Mouse (Mus musculus) Patski (cell line): ENCODE data around the gene Ubtd2. TPM values are rescaled to one million over a fixed set of nuclear protein-coding genes. Genes with fewer than 3 reads are reported as not detected.

Experiments
- ATAC-seq: fragments of 100-300 bp; one replicate; pipeline ENCODE4 v1.8.0; 2021
- CTCF ChIA-PET: fragments of 350-600 bp; sonication (Branson Sonifier 250); formaldehyde crosslinking; loops from one replicate; lab custom pipeline; 2022; ENCODE audit warnings: inconsistent platforms; lab: Charles Lee
- POLR2A ChIA-PET: fragments of 350-600 bp; sonication (Branson Sonifier 250); formaldehyde crosslinking; loops from one replicate; lab custom pipeline; 2022; ENCODE audit warnings: antibody characterized with exemption, inconsistent platforms; lab: Charles Lee
- DNase-seq: peaks from one replicate; pipeline ENCODE4 v3.0.0-alpha.2; 2011; ENCODE audit warnings: low read depth, low spot score
- H3K27me3 ChIP-seq: fragments of 371-371 bp; one replicate; pipeline ENCODE4 v1.5.1; 2021
- CTCF ChIP-seq: fragments of 100-300 bp; IDR thresholded peaks from one replicate; pipeline ENCODE4 v1.5.1; 2021
- in situ Hi-C: fragments of 300-500 bp; cut with MboI; formaldehyde crosslinking; loops from 3 replicates; pipeline ENCODE4 v1.11.1; 2018; ENCODE audit warnings: low pct_unique_long_range_greater_than_20kb, mixed read lengths
- polyA plus RNA-seq: library from polyadenylated mRNA; unstranded; gene quantifications from one replicate; pipeline ENCODE4 v1.2.3, GENCODE M21; 2021

Ubtd2 gene
- polyA plus RNA-seq, 1 experiment from 2014 or later, result 22.4 TPM

GRCm38 (mm10) chr11:32516091-32516490 lies 60.9 kb downstream of the Ubtd2 start:
- POLR2A ChIA-PET, result no interaction called here
- in situ Hi-C loops, result no loop called here

GRCm38 (mm10) chr11:32516916-32517712 lies 61.9 kb downstream of the Ubtd2 start:
- CTCF ChIA-PET, result interaction anchor here (1.5 kb wide), 1 partner anchor 9 kb away, joined by 5 read pairs; no protein-coding TSS in a partner anchor
- TF ChIP-seq CTCF, result no peak
- in situ Hi-C loops, result no loop called here
- no peaks in the 10 kb centered on the region for H3K27me3 ChIP-seq
- ATAC-seq (no peak), DNase-seq (no peak)
- POLR2A ChIA-PET, result interaction anchor here (0.9 kb wide), 1 partner anchor 15 kb away, joined by 3 read pairs; no protein-coding TSS in a partner anchor

More at GRCm38 (mm10) chr11:32516091-32516490, 60.9 kb downstream of the Ubtd2 start:
- DNase-seq (no peak), ATAC-seq (no peak)
- CTCF ChIA-PET, result no interaction called here
- TF ChIP-seq CTCF, result no peak
- no peaks in the 10 kb centered on the region for H3K27me3 ChIP-seq

- TF ChIP-seq CTCF, result no peak
- ATAC-seq (no peak), DNase-seq (no peak)
- ChIA-PET CTCF (no interaction called here), POLR2A (no interaction called here)
- in situ Hi-C loops, result no loop called here
- no peaks in the 10 kb centered on the region for H3K27me3 ChIP-seq
Measured at GRCm38 (mm10) chr11:32518770-32519169, 63.6 kb downstream of the Ubtd2 start.

GRCm38 (mm10) chr11:32519354-32519753 lies 64.2 kb downstream of the Ubtd2 start:
- in situ Hi-C loops, result no loop called here
- no peak for TF ChIP-seq CTCF
- no peaks in the 10 kb centered on the region for H3K27me3 ChIP-seq
- POLR2A ChIA-PET, result no interaction called here
- no peak for DNase-seq
- ATAC-seq, result no peak
- CTCF ChIA-PET, result no interaction called here

GRCm38 (mm10) chr11:32521246-32521645 lies 66.1 kb downstream of the Ubtd2 start:
- no peak for DNase-seq
- CTCF ChIA-PET, result interaction anchor here (1.2 kb wide), 2 partner anchors 70 to 71 kb away, joined by 3 read pairs; no protein-coding TSS in a partner anchor

GRCm38 (mm10) chr11:32524122-32524920 lies 69.2 kb downstream of the Ubtd2 start:
- DNase-seq (no peak), ATAC-seq (no peak)
- ChIA-PET CTCF (interaction anchor here (2.0 kb wide), 1 partner anchor 11 kb away, joined by 4 read pairs; no protein-coding TSS in a partner anchor), POLR2A (interaction anchor here (0.6 to 1.1 kb wide), 2 partner anchors 9 to 45 kb away, joined by 3 to 4 read pairs; partner anchors contain the start of gene Stk10)
- in situ Hi-C loops, result no loop called here
- no peak for TF ChIP-seq CTCF
- no peaks in the 10 kb centered on the region for H3K27me3 ChIP-seq

More at GRCm38 (mm10) chr11:32521246-32521645, 66.1 kb downstream of the Ubtd2 start:
- TF ChIP-seq CTCF, result no peak
- in situ Hi-C loops, result no loop called here
- ATAC-seq, result no peak
- POLR2A ChIA-PET, result no interaction called here
- H3K27me3 ChIP-seq, result no peaks in the 10 kb centered on the region

GRCm38 (mm10) chr11:32527006-32527405 lies 71.8 kb downstream of the Ubtd2 start:
- ATAC-seq, result no peak
- no peak for DNase-seq
- in situ Hi-C loops, result loop anchor here (5.0 kb wide), 1 partner anchor 70 kb away; the partner anchor contains the start of gene Ubtd2
- CTCF ChIA-PET, result interaction anchor here (1.7 kb wide), 1 partner anchor 65 kb away, joined by 5 read pairs; no protein-coding TSS in a partner anchor
- POLR2A ChIA-PET, result no interaction called here
- no peak for TF ChIP-seq CTCF
- no peaks in the 10 kb centered on the region for H3K27me3 ChIP-seq

- DNase-seq (no peak), ATAC-seq (no peak)
- no peaks in the 10 kb centered on the region for H3K27me3 ChIP-seq
- TF ChIP-seq CTCF, result no peak
- in situ Hi-C loops, result no loop called here
- POLR2A ChIA-PET, result no interaction called here
- CTCF ChIA-PET, result no interaction called here
Measured at GRCm38 (mm10) chr11:32530151-32530550, 75.0 kb downstream of the Ubtd2 start.

GRCm38 (mm10) chr11:32531871-32532764 lies 76.9 kb downstream of the Ubtd2 start, which contains the start of gene Efcab9:
Gene Efcab9 (minus strand): TSS chr11:32532081.
- no peaks in the 10 kb centered on the region for H3K27me3 ChIP-seq
- ChIA-PET POLR2A (interaction anchor here (0.6 to 2.1 kb wide), 4 partner anchors 20 to 119 kb away, joined by 3 to 10 read pairs (median 4); no protein-coding TSS in a partner anchor), CTCF (interaction anchor here (0.8 kb wide), 1 partner anchor 82 kb away, joined by 3 read pairs; no protein-coding TSS in a partner anchor)
- no peak for ATAC-seq
- DNase-seq, result no peak
- TF ChIP-seq CTCF, result no peak
- in situ Hi-C loops, result no loop called here
